Mouse (Mus musculus): ENCODE results near the gene Gm48551.

Gm48551 gene

DNA sequence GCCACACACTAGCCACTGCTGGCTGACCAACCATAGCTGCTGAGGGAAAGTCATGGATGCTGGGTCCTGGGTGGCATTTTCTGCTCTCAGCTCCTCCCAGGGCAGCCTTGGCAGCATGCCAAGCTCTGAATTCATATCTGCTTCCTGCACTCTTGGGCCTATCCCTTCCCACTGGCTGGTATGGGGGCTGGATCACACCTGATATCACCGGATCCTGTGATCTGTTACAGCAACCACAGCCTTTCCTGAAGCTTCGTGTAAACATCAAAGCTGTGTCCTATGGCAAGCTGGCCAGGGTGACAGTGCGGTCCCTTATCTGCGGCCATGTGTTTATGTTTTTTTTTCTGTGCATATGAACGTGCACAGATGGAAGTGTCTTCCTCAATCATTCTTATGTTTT is 2.2 kb upstream of the Gm48551 start:
- no peak for DNase-seq (ENCODE audit: low read depth, low spot score)

DNA sequence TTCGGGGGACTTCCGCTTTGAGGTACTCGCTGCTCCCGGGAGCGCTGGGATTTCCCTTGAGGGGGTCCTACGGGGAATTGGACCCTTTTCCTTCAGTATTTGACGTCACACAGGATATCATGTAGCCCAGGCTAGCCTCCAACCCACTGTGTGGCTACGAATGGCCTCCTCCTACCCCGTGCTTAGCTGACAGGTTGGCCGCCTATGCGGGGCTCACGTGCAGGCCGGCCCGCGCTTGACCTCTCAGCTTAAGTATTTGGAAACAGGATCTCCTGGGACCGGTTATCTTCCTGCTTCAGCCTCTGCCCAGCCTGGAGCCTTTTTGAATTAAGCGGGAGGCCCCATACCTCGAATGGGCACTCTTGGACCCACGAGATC is 328 bp downstream of the Gm48551 start:
- DNase-seq (ENCODE audit: low read depth, low spot score): no peak

DNA sequence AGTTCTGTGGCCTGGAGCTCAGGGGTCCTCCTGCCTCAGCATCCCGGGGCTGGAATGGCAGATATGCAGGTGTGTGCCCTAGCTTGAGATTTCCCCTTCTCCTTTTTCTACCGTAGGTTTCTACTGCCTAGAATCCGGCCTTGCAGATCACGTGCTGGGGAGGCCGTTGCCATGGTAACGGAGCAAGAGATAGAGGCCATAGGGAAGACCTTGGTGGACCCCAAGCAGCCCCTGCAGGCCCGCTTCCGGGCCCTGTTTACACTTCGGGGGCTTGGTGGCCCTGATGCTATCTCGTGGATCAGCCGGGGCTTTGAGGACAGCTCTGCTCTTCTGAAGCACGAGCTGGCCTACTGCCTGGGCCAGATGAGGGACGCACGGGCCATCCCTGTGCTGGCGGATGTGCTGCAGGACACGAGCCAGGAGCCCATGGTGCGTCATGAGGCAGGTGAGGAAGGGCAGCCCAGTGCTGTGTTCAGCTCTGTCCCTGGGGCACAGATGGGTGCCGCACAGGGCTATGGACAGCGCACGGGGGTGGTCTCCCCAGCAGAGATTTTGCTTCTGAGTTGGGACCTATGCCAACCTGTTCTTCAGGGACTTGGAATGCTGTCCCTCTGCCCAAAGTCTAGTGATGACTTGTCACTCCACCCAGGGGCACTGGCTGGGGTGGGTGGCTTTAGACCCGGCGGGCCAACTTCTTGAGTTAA is 1.5 kb downstream of the Gm48551 start:
- DNase-seq (ENCODE audit: low read depth, low spot score): no peak

DNA sequence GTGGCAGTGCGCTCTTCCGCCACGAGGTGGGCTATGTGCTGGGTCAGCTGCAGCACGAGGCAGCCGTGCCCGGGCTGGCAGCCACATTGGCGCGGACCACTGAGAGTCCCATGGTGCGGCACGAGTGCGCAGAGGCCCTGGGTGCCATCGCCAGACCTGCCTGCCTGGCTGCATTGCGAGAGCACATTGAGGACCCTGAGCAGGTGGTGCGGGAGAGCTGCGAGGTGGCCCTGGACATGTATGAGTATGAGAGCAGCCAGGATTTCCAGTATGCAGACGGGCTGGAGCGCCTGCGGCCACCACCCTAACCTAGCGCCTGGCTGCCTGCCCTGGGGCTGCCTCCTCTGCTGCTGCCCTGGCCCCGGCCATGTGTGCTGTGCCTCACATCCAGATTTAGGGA is 3.5 kb downstream of the Gm48551 start:
- DNase-seq (ENCODE audit: low read depth, low spot score): no peak

DNA sequence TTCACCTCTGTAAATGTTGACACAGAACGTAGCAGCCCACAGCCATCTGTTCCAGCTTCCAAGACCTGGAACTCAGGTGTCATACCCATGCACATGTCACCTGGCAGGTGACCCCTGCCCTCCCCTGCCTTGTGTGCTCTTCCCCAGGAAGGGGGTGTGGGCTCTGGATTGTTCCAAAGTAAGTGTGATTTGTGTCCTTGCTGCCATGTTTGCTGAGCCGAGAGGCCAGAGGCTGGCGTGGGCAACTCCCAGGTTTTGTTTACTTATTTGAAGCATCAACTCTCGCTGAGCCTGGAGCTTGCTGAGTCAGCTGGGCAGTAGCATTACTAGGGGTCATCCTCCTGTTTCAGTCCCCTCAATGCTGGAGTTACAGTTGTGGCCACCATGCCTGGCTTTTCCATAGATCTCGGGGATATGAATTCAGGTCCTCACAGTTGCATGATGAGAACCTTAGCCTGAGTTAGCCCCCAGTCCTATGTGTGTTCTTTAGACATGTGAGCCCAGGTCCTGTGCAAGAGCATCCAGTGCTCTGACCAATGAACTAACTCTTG is 4.3 kb downstream of the Gm48551 start, which contains the start of gene Gm48552:
Gene Gm48552 (plus strand): TSS at position 501 of the 551 bp plus-strand sequence.
- no peak for DNase-seq (ENCODE audit: low read depth, low spot score)

DNA sequence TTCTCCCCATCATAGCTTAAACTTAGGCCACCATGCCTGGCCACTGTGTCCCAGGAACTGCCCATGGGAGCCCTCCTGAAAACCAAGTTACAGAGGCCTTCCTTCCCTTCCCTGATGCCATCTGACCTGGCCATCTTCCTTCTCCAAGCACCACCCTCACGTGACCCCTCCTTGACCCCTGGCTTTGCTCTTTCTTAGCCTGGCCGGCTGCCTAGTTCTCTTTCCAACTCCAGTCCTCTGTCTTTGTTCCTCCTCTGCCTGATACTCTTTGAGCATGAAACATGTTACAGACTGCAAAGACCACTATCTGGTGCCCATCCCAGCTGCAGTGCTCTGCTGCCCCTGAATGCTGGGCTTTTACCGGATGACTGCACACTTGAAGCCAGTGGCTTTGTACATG is 5.1 kb downstream of the Gm48551 start:
- no peak for DNase-seq (ENCODE audit: low read depth, low spot score)

DNA sequence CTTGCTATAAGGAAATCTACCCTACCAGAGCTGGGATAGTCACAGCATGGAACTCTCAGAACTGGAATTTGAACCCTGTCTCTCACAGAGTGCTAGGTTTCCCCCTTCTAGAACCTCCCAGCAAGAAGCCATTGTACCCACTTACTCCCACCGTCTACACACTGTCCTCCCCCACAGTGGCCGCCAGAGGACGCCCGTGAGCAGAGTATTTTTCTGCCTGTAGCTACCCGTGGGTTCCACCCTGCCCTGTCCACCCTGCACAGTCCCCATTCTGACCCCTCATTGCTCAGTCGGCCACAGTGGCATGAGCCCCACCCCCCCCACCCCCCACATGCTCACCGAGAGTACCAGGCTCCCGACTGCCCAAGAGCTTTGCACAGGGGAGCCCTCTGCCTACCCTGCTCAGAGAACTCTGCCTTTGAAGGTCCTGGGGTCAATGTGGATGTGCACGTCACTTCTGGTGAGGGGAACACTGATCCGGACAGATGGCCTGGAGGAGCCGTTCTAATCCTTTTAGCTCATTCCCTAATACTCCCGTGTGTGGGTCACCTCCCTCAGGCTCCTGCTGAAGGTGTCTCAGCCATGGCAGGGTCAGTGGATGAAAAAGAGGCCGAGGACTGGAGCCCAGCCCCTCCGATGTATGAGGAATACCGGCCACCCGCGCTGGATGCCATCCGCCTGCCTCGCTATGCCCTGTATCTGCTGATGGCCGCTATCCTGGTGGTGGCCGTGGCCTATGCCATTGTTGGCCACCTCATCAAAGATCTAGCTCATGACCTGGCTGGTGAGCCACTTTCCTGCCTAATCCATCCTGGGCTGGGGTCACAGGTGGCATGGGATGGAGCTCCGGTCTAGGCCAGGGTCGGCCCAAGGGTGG is 5.8 kb downstream of the Gm48551 start:
- no peak for DNase-seq (ENCODE audit: low read depth, low spot score)

DNA sequence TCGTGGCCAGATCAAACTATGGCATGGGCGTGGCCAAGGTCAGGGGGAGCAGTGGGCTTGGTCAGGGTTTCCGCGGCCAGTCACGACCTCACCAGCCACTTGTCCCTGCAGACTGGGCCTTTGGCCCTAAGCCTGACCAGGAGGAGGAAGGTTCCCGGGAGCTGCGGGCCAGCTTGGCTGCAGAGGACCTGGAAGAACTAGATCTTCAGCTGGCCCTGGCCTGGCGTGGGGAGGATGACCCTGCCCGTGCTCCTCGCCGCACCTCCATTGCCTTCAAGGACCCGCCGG is 6.4 kb downstream of the Gm48551 start:
- DNase-seq (ENCODE audit: low read depth, low spot score): no peak

DNA sequence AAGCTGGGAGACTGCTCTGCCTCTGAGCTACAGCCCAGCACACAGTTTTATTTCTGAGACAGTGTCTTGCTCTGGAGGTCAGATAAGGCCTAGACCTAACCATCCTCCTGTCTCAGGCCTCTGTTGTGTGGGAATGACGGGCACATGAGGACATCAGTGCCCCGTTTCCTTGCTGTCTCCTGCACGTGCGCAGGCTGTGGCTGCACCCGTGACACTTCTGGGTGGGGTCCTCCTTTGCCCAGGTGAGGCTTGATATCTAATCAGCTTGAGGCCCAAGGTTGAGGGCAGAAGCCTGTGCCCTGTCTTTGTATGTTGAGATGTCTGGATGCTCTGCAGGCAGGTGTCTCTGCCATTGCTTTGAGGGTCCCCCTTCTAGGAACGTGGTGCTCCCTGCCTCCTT is 8.0 kb downstream of the Gm48551 start:
- DNase-seq (ENCODE audit: low read depth, low spot score): no peak

DNA sequence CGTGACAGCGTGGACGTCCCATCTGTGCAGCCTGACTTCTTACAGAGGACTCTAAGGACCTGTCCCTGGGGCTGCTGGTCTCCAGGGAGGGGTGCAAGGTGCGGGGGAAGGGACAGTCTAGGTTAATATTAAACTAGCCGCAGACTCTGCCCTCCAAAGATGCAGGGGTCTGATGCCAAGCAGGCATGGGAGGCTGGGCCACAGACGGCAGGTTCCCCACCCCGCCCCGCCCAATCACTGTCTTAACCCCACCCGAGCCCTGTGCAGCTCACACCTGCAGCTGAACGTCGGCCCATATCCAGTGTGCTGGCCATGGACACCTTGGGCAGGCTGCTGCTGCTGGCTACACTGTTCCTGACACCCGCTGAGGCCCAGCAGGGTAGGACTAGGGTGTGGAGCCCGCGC is 8.5 kb downstream of the Gm48551 start, which contains the start of gene Smim24:
Gene Smim24 (plus strand): TSS at position 271 of the 405 bp plus-strand sequence.
- no peak for DNase-seq (ENCODE audit: low read depth, low spot score)

DNA sequence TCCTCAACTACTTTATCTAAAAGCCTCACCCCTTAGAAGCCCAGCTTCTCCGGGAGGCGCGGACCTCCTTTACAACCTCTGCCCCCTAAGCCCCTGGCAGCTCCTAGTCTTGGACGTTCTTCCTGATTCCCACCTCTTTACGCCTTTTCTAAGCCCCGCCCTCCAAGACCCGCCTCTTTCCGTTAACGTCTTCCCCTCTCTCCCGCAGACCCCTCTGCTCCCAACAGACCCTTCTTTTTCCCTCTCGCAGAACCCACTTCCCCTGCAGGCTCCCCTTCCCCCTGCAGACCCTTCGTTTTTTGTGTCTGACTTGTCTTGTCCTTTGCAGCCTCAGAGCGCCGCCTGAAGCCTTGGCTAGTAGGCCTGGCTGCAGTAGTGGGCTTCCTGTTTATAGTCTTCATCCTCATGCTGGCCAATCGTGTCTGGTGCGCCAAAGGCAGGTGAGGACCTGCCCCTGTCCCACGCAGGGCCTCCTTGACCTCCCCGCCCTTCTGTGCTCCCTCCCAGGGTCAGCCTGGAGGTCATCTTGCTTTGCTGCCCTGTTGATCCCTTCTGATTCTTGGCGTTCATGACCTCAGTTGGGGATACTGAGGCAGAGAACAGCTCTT is 9.3 kb downstream of the Gm48551 start:
- DNase-seq (ENCODE audit: low read depth, low spot score): no peak

DNA sequence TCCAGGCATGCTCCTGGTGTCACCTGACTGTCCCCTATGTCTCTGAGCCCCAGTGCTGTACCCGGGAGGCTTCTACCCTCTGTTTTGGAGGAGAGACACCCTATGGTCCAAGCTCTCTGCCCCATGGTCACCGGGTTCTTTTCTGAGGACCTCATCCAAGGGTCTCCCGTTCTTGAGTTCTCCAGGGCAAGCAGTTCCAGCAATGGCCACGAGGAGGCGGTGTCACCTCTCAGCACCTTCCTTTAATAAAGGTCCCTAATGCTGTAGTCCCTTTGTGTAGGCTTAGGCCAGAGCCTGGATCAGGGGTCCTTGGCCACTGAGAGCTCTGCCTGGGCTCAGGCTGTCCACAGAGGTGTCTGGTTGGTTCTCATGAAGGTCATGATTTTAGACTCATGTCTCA is 10.9 kb downstream of the Gm48551 start:
- DNase-seq (ENCODE audit: low read depth, low spot score): no peak

DNA sequence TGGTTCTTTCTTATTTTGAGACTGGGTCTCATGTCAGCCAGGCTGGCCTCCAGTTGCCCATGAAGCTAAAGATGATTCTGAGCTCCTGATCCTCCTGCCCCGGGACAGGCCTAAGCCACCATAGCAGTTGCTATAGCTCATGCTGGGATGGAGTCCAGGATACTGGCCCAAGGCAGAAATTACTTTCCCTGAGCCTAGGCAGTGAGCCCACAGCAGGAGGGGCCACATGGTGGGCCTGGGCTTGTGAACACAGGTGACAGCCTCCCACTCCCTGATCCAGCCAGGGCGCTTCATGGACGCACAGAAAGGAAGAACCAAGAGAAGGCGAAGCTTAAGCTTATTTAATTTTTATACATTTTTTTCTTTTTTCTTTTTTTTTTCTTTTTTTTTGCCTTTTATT is 11.6 kb downstream of the Gm48551 start:
- DNase-seq (ENCODE audit: low read depth, low spot score): no peak

DNA sequence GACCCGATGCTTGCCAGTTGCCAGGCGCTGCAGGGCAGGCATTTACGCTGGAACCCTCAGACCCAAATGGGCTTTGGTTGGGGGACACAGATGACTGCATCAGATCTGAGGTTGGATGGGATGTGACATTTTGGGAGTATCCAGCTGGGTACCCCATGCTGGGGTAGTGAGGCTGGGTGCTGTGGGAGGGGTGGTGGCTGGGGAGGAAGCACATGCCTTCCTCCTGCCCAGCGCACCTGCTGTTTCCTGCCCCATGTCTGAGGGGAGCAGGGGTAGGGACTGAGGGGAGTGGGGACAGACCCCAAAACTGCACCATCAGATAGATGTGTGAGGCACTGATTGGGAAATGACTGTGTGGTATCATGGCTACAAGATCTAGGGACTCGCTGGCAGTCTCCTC is 12.5 kb downstream of the Gm48551 start:
- DNase-seq (ENCODE audit: low read depth, low spot score): no peak

DNA sequence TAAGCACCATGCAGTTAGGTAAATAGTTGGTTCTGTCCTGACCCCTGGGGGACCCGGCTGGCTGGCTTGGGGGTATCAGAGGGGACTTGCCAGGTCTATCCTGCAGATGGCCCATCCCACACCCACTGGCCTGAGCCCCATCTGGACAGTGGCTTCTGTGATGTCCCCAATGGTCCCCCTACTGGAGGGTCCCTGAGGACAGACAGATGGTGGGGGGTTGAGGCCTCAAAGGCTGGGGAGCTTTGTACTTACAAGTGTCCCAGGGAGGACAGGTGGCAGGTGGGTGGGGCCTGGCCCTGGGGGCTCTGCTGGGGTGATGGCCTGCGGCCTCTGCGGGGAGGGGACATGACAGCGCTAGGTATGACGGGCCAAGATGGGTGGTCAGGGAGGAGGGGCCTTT is 15.0 kb downstream of the Gm48551 start:
- no peak for DNase-seq (ENCODE audit: low read depth, low spot score)

DNA sequence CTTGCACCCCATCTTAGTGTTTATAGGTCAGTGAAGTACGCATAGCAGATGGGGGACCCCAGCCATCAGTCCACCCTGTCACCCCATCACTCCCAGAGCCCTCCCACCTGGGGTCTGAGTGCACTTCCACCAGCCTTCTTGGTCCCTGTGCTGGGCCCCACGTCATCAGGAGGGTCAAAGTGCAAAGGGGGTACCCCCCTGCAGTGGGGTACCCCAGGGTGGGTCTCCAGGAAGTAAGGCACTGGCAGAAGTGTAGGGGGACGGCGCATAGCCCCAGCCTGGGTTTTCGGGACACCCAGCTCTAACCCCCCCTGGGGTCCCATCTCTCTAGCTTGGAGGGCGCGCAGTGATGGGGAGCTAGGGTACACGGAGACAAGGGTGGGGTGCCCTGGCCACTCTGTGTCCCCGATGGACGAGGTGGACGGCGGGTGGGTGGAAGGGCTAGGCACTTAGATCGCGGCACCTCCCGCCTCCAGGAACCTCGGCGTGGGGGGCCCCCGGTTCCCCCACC is 15.6 kb downstream of the Gm48551 start:
- DNase-seq (ENCODE audit: low read depth, low spot score): no peak

DNA sequence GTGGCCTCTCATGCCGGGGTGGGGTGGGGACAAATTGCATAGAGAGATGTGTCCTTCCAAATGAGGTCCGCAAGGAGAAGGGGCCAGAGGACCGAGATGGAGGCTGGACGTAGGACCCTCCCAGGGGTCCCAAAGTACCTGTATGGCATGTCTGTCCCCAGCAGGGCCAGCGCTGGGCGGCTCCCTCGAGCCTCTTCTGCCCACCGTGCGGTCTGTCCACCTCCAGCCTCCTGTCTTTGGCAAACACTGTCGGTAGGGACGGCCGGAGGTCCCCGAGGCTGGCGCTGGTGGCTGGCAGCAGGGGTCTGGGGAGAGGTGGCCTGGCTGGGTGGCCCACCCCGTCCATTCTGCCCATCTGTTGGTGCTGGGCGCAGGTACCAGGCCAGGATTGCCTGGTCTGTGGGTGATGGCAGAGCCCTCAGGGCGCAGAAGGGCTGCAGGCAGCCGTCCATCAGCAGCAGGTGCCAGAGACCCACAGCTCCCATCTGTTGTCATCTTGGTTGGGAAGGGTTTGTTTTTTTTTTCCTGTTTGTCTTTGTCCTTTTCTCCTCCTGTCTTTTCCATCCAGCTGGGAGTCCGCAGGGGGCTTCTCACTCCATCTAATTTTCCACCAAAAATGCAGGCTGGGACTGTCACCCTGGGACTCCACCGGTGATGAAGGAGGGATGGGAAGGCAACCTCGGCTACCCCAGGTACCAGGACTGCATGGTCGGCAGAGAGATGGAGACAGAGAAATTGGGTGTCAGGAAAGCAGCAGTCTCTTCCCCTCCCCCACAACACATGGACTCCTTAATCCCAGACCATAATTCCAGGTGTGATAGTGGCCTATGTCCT is 16.3 kb downstream of the Gm48551 start:
- DNase-seq (ENCODE audit: low read depth, low spot score): no peak

DNA sequence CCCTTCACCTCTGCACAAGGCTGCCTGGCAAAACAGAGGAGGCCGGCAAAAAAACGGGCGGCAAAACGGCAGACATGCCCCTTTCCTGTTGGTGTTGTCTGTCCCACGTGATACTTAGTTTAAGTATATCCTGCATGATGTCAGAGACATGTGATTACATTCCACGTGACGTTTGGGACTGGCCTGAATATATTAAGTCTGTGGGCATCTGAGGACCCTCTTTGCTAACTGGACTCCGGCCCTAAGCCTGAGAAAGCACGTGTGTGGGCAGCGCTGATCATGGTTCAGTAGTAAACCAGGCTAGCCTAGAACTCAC is 16.9 kb downstream of the Gm48551 start:
- DNase-seq (ENCODE audit: low read depth, low spot score): no peak

DNA sequence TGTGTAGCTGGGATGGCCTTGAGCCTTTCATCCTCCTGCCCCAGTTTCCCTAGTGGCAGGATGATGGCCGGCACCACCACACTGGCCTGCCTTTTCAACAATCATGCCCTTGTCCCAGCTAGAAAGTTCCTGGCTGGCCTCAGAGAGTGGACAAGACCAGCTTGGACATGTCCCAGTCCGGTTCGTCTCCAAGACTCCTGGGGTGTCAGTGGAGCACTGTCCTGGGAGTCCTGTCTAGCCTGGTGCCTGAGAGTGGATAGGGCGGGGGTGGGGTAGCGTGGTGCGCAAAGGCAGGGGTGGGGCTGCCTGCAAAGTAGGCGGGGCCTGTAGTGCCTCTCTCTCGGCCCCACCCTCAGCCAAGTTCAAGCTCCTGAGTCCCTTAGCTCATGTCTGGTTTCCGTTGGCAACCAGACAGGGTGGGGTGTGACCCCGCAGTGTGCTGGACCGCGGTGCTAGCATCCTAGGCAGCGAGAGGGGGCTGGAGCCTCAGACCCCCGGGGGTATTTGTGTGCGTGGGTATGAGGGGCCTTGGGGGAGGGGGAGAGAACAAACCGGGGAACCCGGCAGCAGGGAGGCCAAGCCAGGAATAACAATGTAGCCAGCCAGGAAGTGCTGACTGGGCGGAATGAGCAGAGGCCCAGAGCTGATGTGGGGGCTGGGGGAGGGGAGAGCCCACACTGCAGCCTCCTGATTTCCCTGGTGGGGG is 17.4 kb downstream of the Gm48551 start:
- no peak for DNase-seq (ENCODE audit: low read depth, low spot score)

DNA sequence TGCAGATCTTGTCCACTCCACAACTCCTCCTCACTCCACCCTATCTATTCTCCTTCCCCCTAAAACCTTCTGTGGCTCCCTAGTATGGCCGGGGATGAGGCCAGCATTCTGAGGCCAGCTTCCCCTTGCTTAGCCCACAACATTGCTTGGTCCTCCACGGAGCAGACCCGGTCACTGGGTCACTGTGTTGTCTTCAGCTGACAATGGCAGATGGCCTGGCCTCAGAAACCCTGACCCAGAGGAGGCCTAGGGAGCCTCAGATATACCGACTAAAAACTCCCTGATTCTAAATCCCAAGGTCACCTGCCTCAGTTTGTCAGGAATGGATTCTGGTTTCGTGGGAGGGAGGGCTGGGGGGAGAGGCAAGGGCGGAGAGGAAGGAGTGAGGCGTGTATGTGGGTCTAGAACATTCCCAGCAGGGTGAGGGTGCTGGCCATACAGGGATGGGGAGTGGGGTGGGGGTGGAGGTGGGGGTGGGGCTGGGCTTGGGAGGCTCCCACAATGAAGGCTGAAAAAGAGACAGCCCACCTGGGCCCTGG is 18.0 kb downstream of the Gm48551 start:
- DNase-seq (ENCODE audit: low read depth, low spot score): no peak

DNA sequence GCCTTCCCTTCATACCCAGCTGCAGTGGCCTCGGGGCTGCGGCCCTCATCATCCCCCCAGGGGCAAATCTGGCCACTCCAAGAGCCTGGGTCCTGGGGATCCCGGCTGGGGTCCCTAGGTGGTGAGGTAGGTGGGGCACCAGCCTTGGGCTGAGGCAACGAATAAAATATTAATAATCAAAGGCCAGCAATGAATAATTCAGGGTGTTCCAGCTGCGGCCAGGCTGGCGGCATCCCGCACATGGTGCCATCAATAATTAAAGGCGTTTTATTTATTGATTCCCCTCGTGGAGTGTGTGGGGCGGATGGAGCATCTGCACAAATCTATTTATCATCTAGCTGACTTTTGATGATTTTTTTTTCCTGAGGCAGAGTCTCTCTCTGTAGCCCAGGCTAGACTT is 19.2 kb downstream of the Gm48551 start:
- DNase-seq (ENCODE audit: low read depth, low spot score): no peak

All from telencephalon, adult 2 months (tissue).